9 mouse cellular contexts compared by ENCODE assay signal in genomic region chr2:120245421-120246016, GRCm38 (mm10). TPM values are rescaled to one million over a fixed set of nuclear protein-coding genes. Genes with fewer than 3 reads are reported as not detected.
DNase-seq lines count a peak whose midpoint lies in the region; ATAC-seq and TF ChIP-seq lines count a peak whose summit lies in the region.
"Had no signal": no experiment of that assay in that cellular context is flagged by ENCODE, and none has a peak within 500 bp of the region (broad histone marks: within the 10 kb centered on the region; RNA-seq: fewer than 3 reads in every experiment).

No protein-coding gene starts in this region.

- no peaks in the 10 kb centered on the region for H3K27me3 ChIP-seq in kidney, postnatal 0 days (ENCODE audit: insufficient read depth, low read length)
- no peaks in the 10 kb centered on the region for H3K27me3 ChIP-seq in cerebellum, adult 2 months (ENCODE audit: control insufficient read depth, insufficient read depth, low read length)
- H3K27me3 ChIP-seq in forebrain, embryonic 14.5 days (replicated peaks; ENCODE audit: control insufficient read depth, insufficient read depth, low read length), result no peaks in the 10 kb centered on the region
- H3K27me3 ChIP-seq in liver, embryonic 13.5 days, result peaks cover 41% of the 10 kb centered on the region
- no peaks in the 10 kb centered on the region for H3K27me3 ChIP-seq in stomach, postnatal 0 days (ENCODE audit: control insufficient read depth, insufficient read depth, low read length)

- H3K27ac ChIP-seq in kidney, postnatal 0 days, result no peak overlapping the region
- peak overlapping the region; percentile 63; the same call in 1 of the 2 replicates for H3K27ac ChIP-seq in cerebellum, adult 2 months (ENCODE audit: insufficient read depth, low read length)
- H3K27ac ChIP-seq in forebrain, embryonic 14.5 days (ENCODE audit: low read depth, low read length), result no peak overlapping the region
- H3K27ac ChIP-seq in liver, embryonic 13.5 days, result no peak overlapping the region
- no peak overlapping the region for H3K27ac ChIP-seq in stomach, postnatal 0 days (replicated peaks)

- TF ChIP-seq CTCF in kidney, postnatal 0 days (IDR thresholded peaks at IDR 0.05; ENCODE audit: low read depth), result peak; percentile 48
- peak; percentile 46; the same call in 1 of the 2 replicates for TF ChIP-seq CTCF in cerebellum, adult 2 months (IDR thresholded peaks at IDR 0.05; ENCODE audit: borderline replicate concordance, insufficient read depth, low read depth, low read length)
- peak; percentile 61 for TF ChIP-seq CTCF in stomach, postnatal 0 days (IDR thresholded peaks at IDR 0.05; ENCODE audit: low read depth)

- peak overlapping the region; percentile 77 for H3K4me2 ChIP-seq in kidney, postnatal 0 days (ENCODE audit: low read length)
- peak overlapping the region; percentile 63 for H3K4me2 ChIP-seq in forebrain, embryonic 14.5 days (ENCODE audit: low read length)
- peak overlapping the region; percentile 46 for H3K4me2 ChIP-seq in liver, embryonic 13.5 days
- H3K4me2 ChIP-seq in stomach, postnatal 0 days (replicated peaks; ENCODE audit: low read depth), result peak overlapping the region; percentile 59

- TF ChIP-seq POLR2A in cerebellum, adult 2 months (IDR thresholded peaks at IDR 0.05; ENCODE audit: borderline replicate concordance, insufficient read depth, low read length), result no peak

- TF ChIP-seq EP300 in stomach, postnatal 0 days (optimal IDR thresholded peaks at IDR 0.05), result no peak

- DNase-seq in kidney, postnatal 0 days (ENCODE audit: low spot score), result peak; percentile 54
- no peak for DNase-seq in kidney, postnatal 14 days
- peak; percentile 52 to 57 for DNase-seq in cerebellum, adult 2 months
- DNase-seq in forebrain, embryonic 14.5 days (ENCODE audit: low spot score), result peak; percentile 64
- DNase-seq in liver, embryonic 13.5 days, result no peak
- peak; percentile 27 for DNase-seq in stomach, postnatal 0 days (ENCODE audit: low spot score)
- DNase-seq in frontal cortex, postnatal 25 days (ENCODE audit: low spot score in 2 of 2), result no peak
- DNase-seq in adrenal gland, adult 8-10 months, result no peak

- no peak for ATAC-seq in kidney, postnatal 0 days (replicated peaks; ENCODE audit: low FRiP score, low read depth)
- peak; percentile 60 for ATAC-seq in forebrain, embryonic 14.5 days
- ATAC-seq in liver, embryonic 13.5 days (ENCODE audit: low read depth), result no peak
- ATAC-seq in stomach, postnatal 0 days (ENCODE audit: low FRiP score, low TSS enrichment), result no peak; the same call in 1 of the 2 replicates

- H3K9me3 ChIP-seq in kidney, postnatal 0 days (replicated peaks; ENCODE audit: low read length), result no peaks in the 10 kb centered on the region
- no peaks in the 10 kb centered on the region for H3K9me3 ChIP-seq in forebrain, embryonic 14.5 days (replicated peaks; ENCODE audit: control insufficient read depth, low read length)
- H3K9me3 ChIP-seq in liver, embryonic 13.5 days (replicated peaks), result no peaks in the 10 kb centered on the region
- H3K9me3 ChIP-seq in stomach, postnatal 0 days (ENCODE audit: control insufficient read depth, low read length), result no peaks in the 10 kb centered on the region

- peak overlapping the region; percentile 31 for H3K4me3 ChIP-seq in kidney, postnatal 0 days (replicated peaks; ENCODE audit: low read depth, low read length)
- peak overlapping the region; percentile 70 for H3K4me3 ChIP-seq in cerebellum, adult 2 months (replicated peaks; ENCODE audit: insufficient read depth, low read depth, low read length)
- peak overlapping the region; percentile 38 for H3K4me3 ChIP-seq in forebrain, embryonic 14.5 days (ENCODE audit: low read depth, low read length)
- peak overlapping the region; percentile 23; the same call in 1 of the 2 replicates for H3K4me3 ChIP-seq in liver, embryonic 13.5 days (replicated peaks)
- H3K4me3 ChIP-seq in stomach, postnatal 0 days (ENCODE audit: low read depth, low read length), result peak overlapping the region; percentile 27

- H3K4me1 ChIP-seq in kidney, postnatal 0 days (replicated peaks; ENCODE audit: insufficient read depth, low read length), result no peaks in the 10 kb centered on the region
- H3K4me1 ChIP-seq in cerebellum, adult 2 months (ENCODE audit: control insufficient read depth, insufficient read depth, low read length), result peaks cover 10% of the 10 kb centered on the region
- H3K4me1 ChIP-seq in forebrain, embryonic 14.5 days (ENCODE audit: control insufficient read depth, insufficient read depth, low read length), result no peaks in the 10 kb centered on the region
- no peaks in the 10 kb centered on the region for H3K4me1 ChIP-seq in liver, embryonic 13.5 days (replicated peaks)
- no peaks in the 10 kb centered on the region for H3K4me1 ChIP-seq in stomach, postnatal 0 days (replicated peaks; ENCODE audit: control insufficient read depth, insufficient read depth)

- peak overlapping the region; percentile 35; the same call in 1 of the 2 replicates for H3K9ac ChIP-seq in kidney, postnatal 0 days (ENCODE audit: low read depth, low read length)
- peak overlapping the region; percentile 63 for H3K9ac ChIP-seq in forebrain, embryonic 14.5 days (ENCODE audit: low read length)
- no peak overlapping the region for H3K9ac ChIP-seq in liver, embryonic 13.5 days
- no peak overlapping the region for H3K9ac ChIP-seq in stomach, postnatal 0 days (ENCODE audit: low read length)

- H3K36me3 ChIP-seq in kidney, postnatal 0 days (ENCODE audit: insufficient read depth, low read length), result no peaks in the 10 kb centered on the region
- H3K36me3 ChIP-seq in forebrain, embryonic 14.5 days (ENCODE audit: control insufficient read depth, insufficient read depth, low read length), result no peaks in the 10 kb centered on the region
- no peaks in the 10 kb centered on the region for H3K36me3 ChIP-seq in liver, embryonic 13.5 days
- H3K36me3 ChIP-seq in stomach, postnatal 0 days (ENCODE audit: control insufficient read depth, insufficient read depth, low read length), result no peaks in the 10 kb centered on the region

- WGBS in kidney, postnatal 0 days, result 18% methylated on average over 9 of the region's 9 CpGs
- 11% methylated on average over 9 of the region's 9 CpGs for WGBS in cerebellum, adult 2 months
- WGBS in forebrain, embryonic 14.5 days, result 15% methylated on average over 9 of the region's 9 CpGs
- 16% methylated on average over 9 of the region's 9 CpGs for WGBS in liver, embryonic 13.5 days (ENCODE audit: insufficient replicate concordance)
- 10% methylated on average over 9 of the region's 9 CpGs for WGBS in stomach, postnatal 0 days

RNA-seq across cellular contexts. Expression of gene Pla2g4e, which starts 0.4 kb away (rescaled TPM):
- not detected in 2 replicates for polyA plus RNA-seq in kidney, postnatal 0 days (2015; fragmentation: Nextera tagmentation; extraction: Ambion mirVana)
- polyA plus RNA-seq in cerebellum, adult 2 months (2012; rRNA removed), result 9.5 and 9.7 TPM in 2 replicates
- polyA plus RNA-seq in forebrain, embryonic 14.5 days (2014; fragmentation: Nextera tagmentation; extraction: Ambion mirVana), result 1.1 and 1.7 TPM in 2 replicates
- 0.02 TPM in 1 of 2 replicates, not detected in the other for polyA plus RNA-seq in liver, embryonic 13.5 days (2015; fragmentation: Nextera tagmentation; extraction: Ambion mirVana)
- 5.8 TPM in 2 replicates for polyA plus RNA-seq in stomach, postnatal 0 days (2015; fragmentation: Nextera tagmentation; extraction: Ambion mirVana)
- total RNA-seq in adrenal gland, adult 8-10 months (2022), result 1 to 10 TPM in 2 of 4 experiments, under 1 TPM in 2; 0.35 to 1.3 (median 0.99) TPM

RNA-seq across cellular contexts. Expression of gene Pla2g4d, which starts 43.5 kb away (rescaled TPM):
- 0.05 and 0.07 TPM in 2 replicates for polyA plus RNA-seq in kidney, postnatal 0 days (2015; fragmentation: Nextera tagmentation; extraction: Ambion mirVana)
- polyA plus RNA-seq in cerebellum, adult 2 months (2012; rRNA removed), result 0.07 and 0.08 TPM in 2 replicates
- not detected in 2 replicates for polyA plus RNA-seq in forebrain, embryonic 14.5 days (2014; fragmentation: Nextera tagmentation; extraction: Ambion mirVana)
- polyA plus RNA-seq in liver, embryonic 13.5 days (2015; fragmentation: Nextera tagmentation; extraction: Ambion mirVana), result not detected in 2 replicates
- polyA plus RNA-seq in stomach, postnatal 0 days (2015; fragmentation: Nextera tagmentation; extraction: Ambion mirVana), result 9.8 and 10.6 TPM in 2 replicates
- under 1 TPM in 1 of 4 experiments, not detected in 3; 0.10 TPM for total RNA-seq in adrenal gland, adult 8-10 months (2022)
- total RNA-seq: layer of hippocampus, adult 18-20 months had no signal

Comparison
In these comparisons a context has a peak if more than half of its experiments do, and no peak if none do; other contexts are left out.
1. DNase-seq: peak in kidney, postnatal 0 days (single experiment), cerebellum, adult 2 months (2 of 2), forebrain, embryonic 14.5 days (single experiment) and stomach, postnatal 0 days (single experiment); none in kidney, postnatal 14 days (single experiment), liver, embryonic 13.5 days (single experiment), frontal cortex, postnatal 25 days (0 of 2) and adrenal gland, adult 8-10 months (single experiment).
2. H3K9ac ChIP-seq: peak in kidney, postnatal 0 days (single experiment) and forebrain, embryonic 14.5 days (single experiment); none in liver, embryonic 13.5 days (single experiment) and stomach, postnatal 0 days (single experiment).
3. RNA of gene Pla2g4d, which starts 43.5 kb away (polyA plus RNA-seq): 9.8 to 10.6 TPM in stomach, postnatal 0 days; 0.05 to 0.07 TPM in kidney, postnatal 0 days, 0.07 to 0.08 TPM in cerebellum, adult 2 months, not detected in forebrain, embryonic 14.5 days and not detected in liver, embryonic 13.5 days; every median in the first group is over 10 times any median in the second.
4. Peak in every context shown above with its lines, with median percentiles within 50 percentile points of each other: H3K4me2 ChIP-seq, H3K4me3 ChIP-seq and CTCF ChIP-seq.